Mouse (Mus musculus): ENCODE measurements around the gene AY761185.
"Not testable (repeated sequence)": the region's sequence is repeated elsewhere in the genome, so short reads cannot be mapped to it uniquely, and the experiment has no call there.

The AY761185 gene

DNA sequence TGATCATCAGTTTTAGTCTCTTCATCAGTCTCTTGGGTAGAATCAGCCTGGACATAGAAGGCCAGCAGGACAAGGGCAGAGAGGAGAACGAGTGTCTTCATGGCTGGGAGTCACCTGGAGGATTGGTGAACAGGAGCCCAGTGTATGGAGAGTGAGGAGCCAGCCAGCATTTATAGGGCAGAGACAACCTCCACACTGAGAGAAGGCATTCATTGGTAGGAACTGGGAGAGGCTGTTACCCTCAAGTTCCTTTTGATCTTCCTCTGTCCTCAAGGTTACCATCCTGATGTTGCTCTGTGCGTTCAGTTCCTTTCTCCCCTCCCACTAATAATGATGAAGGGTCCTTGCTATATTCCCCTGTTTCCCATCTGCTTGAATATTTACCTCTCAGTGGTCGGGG lies at the start of gene AY761185:
TSS of gene AY761185 (minus strand) at position 101 of the 400 bp plus-strand sequence.
- no peak for DNase-seq (ENCODE audit: low read depth, low spot score)

- DNase-seq (ENCODE audit: low read depth, low spot score) = not testable (repeated sequence)
Measured at GRCm38 (mm10) chr8:20994042-20994441, 49.5 kb upstream of the AY761185 start.

GRCm38 (mm10) chr8:20979846-20980245 lies 35.3 kb upstream of the AY761185 start:
- DNase-seq (ENCODE audit: low read depth, low spot score) = no peak

GRCm38 (mm10) chr8:20964531-20964930 lies 20.0 kb upstream of the AY761185 start:
- DNase-seq (ENCODE audit: low read depth, low spot score) = no peak

GRCm38 (mm10) chr8:20921971-20922370 lies 22.5 kb downstream of the AY761185 start, which contains the start of gene Gm6040:
Gene Gm6040, minus strand, starts transcription at chr8:20922071.
- no peak for DNase-seq (ENCODE audit: low read depth, low spot score)

GRCm38 (mm10) chr8:20912288-20912687 lies 32.2 kb downstream of the AY761185 start:
- DNase-seq (ENCODE audit: low read depth, low spot score) = no peak

- no peak for DNase-seq (ENCODE audit: low read depth, low spot score)
Measured at GRCm38 (mm10) chr8:20908256-20908655, 36.3 kb downstream of the AY761185 start.

GRCm38 (mm10) chr8:20907119-20907518 lies 37.4 kb downstream of the AY761185 start:
- DNase-seq (ENCODE audit: low read depth, low spot score) = no peak

DNA sequence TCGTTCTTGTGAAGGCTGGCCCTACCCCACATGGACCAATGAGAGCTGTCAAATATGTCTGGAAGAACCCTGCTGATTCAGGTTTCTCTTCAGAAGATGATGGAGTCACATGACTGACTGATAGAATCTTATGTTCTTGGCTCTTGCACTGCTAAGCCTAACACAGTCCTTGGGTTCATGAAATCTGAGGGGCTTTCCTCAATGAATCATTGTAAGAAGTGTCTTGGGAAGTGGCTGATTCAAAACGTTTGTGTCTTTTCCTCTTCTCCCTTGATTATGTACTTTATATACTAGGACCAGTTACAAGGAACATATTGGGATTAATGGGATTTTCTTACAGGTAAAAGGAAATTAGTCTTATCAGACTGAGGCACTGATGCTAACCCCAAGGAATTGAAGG lies 42.0 kb downstream of the AY761185 start, which contains the start of gene Gm15056:
TSS of gene Gm15056 (minus strand) at position 101 of the 400 bp plus-strand sequence.
- DNase-seq (ENCODE audit: low read depth, low spot score) = no peak

Data from 3T3-L1 (cell line).